Mouse (Mus musculus) lung, postnatal 25 days (tissue): Measurements from ENCODE around the gene Sik2.

Experiments
- DNase-seq: peaks from one replicate; pipeline ENCODE4 v3.0.0; 2022; ENCODE audit warnings: low spot score

The Sik2 gene

DNA sequence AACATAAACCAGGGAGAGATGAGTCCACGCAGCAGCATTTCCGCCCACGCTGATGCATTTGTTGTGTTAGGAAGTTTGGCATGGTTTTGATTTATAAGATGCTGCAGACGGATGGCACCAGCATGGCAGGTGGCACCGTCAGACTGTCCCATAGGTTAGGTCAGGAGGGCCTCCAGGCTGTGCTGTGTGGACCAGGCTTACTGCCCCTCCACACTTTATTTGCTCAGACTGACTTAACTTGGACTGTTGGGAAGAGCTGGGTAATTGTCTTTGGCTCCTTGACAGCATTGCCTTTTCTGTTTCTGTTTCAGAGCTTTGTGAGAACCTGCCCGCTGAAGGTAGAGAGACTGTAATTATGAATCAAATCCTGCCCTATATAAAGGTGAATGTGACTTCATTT is 141.9 kb downstream of the Sik2 start:
- DNase-seq, result no peak

GRCm38 (mm10) chr9:50865803-50866202 is 143.1 kb downstream of the Sik2 start:
- DNase-seq, result no peak

- DNase-seq, result no peak
Observed at GRCm38 (mm10) chr9:50864877-50865276, 144.0 kb downstream of the Sik2 start.

DNA sequence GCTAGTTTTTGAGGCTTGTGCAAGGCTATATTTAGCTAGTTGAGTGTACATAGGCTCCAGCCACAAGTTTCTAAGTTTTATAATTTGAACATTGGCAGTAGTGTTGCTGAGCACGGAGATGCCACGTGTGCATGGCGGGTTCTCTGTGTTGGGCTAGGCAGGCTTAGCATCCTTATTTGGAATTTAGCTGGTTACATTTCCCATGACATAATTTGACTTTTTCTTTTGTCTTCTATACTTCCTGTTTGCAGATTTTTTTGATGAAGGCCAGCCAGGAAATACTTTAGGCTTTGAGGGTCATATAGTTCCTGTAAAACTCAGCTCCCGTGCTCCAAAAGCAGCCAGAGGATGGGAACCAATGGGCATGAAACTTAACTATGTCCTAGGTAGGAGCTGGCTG is 145.0 kb downstream of the Sik2 start:
- no peak for DNase-seq

- no peak for DNase-seq
Observed at GRCm38 (mm10) chr9:50861119-50861839, 147.6 kb downstream of the Sik2 start.

DNA sequence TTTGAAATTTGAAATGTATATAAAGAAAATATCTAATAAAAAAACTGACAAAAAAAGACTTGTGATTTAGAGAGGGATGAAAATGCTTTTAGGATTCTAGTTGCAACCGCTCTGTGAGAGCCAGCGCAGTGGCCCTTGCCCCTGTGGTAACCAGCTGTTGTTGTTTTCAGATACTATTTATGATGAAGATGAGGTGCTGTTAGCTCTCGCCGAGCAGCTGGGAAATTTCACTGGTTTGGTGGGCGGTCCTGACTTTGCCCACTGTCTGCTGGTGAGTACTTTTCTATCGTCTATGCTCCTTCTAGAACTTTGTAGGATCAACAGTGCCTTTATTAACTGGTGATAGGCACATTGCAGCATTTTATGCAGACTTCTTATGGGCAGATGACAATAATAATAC is 150.2 kb downstream of the Sik2 start:
- no peak for DNase-seq

DNA sequence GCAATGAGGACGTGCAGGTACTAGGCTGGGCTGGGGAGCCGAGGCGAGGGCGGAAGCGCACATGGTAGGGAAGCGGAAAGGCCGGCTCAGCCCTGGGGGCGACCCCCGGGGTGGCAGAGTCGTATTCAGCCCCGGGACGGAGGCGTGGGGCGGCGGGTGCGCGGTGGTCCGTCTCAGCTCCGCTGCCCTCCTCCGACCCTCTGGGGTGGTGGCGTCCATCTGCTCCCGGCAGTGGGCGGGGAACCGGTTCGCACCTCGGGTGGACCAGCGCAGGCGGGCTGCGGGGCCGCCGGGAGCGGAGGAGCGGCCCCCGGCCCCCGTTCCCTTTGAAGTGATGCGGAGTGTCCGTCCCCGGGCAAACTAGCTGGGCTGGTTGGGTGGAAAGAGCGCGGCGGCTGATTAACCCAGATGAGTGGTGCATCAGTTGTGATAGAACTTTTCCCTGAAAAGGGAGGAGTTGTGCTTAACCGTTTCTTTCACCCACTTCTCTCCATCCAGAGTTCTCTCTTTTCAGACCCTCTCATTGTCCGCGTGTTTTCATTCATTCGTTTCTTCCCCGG is 151.7 kb downstream of the Sik2 start:
- no peak for DNase-seq

- DNase-seq, result peak; percentile 92
Observed at GRCm38 (mm10) chr9:50856341-50857081, 152.4 kb downstream of the Sik2 start.

GRCm38 (mm10) chr9:50855780-50856179 is 153.1 kb downstream of the Sik2 start:
- DNase-seq, result no peak

DNA sequence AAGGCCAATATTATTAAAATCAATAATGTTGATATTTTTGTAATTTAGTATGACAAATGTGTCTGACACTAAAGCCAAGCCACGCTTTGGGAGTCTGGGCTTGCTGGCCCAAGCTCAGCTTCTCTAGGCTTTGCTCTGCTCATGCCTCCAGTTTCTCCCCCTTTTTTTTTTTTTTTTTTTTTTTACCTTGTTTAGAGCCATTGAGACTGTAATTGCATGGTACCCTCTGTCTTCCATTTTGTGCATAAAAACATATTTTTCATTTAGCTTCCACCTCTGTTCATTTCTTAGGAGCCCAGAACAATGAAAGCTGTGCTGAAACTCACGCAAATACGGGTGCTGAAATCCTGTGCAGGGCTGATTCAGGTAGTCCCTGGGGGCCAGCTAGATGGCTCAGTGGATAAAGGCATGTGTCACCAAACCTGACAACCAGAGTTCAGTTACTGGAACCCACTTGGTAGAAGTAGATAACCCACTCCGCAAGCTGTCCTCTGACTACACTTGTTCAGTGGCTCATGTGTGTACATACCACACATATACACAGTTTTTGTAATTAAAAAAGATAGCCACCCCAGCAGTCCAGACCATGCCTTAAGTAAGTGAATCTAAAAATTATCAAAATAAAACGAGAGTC is 153.6 kb downstream of the Sik2 start:
- DNase-seq, result no peak

- no peak for DNase-seq
Observed at GRCm38 (mm10) chr9:50854376-50854775, 154.5 kb downstream of the Sik2 start.

DNA sequence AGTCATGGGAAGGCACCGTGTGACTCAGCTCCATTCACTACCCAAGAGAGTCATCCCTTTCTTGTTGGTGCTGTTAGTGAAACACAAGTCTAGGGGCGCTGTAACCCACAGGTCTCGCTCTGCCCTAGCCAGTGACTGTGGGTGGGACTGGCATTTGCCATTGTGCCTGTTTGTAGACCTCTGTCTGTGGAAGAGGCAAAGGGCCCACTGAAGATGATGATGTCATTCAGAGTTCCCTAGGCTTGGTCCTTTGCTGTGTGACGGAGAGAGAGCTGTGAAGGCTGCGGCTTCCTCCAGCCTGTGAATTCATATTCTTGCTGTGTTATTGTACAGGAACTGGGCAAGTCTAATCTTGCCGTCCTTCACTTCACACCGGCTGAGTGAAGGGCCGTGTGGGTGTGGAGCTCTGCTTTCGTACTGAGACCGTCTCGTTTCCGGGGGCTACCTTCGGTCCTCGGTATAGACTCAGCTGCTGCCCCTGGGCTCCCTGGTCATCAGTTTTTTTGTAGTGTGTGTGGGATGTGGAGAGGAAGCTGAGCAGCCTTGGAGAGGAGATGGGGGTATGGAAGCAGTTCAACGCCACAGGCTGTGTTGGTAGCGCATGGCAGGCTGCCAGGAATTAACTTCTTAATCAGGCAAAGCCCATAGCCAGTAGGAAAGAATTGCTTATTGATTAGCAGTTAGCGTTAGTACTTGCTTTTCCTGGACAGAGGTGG is 156.1 kb downstream of the Sik2 start:
- DNase-seq, result no peak

DNA sequence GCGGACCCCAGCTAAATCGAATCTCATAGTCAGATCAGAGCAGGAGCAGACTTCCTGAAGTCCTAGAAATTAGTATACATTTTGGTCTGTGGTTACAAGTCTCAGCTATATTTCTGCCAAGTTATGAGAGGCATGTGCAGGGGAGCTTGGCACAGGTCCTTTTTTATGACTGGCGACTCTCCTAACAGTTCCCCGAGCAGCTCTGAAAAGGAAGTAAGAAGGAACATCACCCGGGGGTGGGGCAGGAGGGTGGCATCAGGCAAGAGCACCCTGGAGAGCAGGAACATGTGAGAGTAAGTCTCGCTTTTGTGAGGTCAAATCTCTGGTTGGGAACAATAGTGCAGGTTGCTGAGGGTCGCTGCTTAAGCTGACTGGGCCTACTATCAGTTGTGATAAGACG is 158.2 kb downstream of the Sik2 start:
- no peak for DNase-seq

- DNase-seq, result no peak
Observed at GRCm38 (mm10) chr9:50850271-50850670, 158.6 kb downstream of the Sik2 start.

GRCm38 (mm10) chr9:50849755-50850154 is 159.1 kb downstream of the Sik2 start:
- DNase-seq, result no peak

- DNase-seq, result peak; percentile 92
Observed at GRCm38 (mm10) chr9:50849249-50849648, 159.6 kb downstream of the Sik2 start.

- DNase-seq, result no peak
Observed at GRCm38 (mm10) chr9:50848821-50849220, 160.1 kb downstream of the Sik2 start.

DNA sequence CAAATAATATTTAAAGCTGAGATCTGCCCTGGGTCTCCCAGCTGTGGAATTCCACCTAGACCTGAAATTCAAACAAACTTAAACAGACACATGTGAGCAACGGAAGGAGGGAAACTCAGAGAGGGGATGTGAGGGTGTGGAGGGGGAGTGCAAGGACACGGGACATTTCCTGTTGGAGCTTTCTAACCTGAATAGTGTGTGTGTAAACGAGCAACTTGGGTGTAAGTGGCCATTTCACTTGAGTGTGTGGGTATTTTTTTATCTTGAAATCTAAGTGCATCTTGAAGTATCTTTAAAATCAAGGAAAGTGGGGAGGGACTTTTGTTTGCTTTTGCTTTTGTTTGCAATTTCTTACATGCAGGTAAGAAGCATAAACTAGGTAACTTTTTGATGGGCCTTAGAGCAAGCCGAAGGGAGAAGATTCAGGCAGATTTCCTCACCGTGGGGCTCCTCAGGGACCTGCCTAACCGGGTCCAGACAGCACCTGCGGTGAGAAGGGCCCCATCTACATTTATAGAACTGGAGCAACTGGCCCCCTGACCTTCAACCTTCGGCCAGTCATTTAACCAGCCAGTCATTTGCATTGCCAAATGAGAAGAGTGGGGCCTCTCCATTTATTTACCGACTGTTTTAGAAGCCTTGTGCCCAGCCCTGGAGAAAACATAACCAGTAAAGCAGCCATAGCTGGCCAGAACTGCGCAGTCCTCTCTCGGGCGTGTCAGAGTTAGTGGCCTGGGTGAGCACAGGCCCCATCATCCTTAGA is 161.1 kb downstream of the Sik2 start:
- DNase-seq, result no peak

DNA sequence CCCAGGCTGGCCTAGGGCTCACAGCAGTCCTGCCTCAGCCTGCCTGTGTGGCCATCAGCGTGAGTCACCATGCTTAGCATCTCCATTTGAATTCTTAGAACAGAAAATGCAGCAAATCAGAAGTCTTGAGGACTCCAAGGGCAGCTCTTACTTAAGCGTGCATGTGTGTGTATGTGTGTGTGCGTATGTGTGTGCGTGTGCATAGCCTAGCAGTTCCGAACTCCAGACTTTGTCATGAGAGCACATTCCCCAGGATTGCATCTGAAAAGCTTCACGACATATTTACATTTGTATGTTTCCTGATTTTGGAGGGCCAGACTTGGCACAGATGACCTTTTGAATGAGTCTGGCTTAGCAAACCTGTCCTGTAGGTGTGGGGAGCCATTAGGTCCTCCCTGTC is 161.7 kb downstream of the Sik2 start:
- no peak for DNase-seq

DNA sequence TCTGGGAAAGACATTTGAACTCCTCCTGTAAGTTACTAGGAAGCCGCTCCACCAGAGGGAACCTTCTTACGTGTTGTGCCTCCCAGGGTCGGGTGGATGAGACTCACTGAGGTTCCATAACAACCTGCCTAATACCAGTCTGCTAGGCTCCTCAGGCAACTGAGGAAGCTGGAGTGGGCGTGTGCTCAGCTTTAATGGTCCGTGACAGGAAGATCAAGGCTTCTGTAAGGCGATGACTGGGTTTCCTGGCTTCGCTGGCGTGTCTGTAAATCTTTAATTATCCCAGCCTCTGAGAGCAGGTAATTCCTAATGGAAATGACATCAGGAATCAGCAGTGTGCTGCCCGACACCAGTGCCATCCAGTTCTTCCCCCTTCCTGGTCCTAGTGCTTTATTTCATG is 163.3 kb downstream of the Sik2 start:
- DNase-seq, result no peak

DNA sequence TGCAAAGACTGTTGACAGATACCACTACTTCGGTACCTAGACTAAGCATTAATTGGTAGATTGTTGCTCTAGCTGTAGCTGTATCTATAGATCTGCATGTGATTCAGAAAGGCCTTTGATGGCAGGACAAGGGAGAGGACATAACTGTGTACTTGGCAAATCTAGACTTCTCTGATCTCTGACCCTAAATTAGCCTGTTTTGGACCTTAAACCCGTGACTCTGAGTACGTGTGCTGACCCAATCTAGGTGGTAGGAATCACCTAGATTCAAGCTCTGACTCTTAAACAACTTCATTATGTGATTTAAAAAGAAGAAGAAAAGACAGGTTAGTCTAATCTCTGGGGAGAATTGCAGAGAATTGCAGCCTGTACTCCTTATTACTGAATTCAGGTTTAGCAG is 163.8 kb downstream of the Sik2 start, which contains the start of gene Ppp2r1b:
Ppp2r1b (plus strand) TSS at position 221 of the 400 bp plus-strand sequence.
- DNase-seq, result no peak
